In genomic region chr5:115133358-115134066, GRCm38 (mm10) we compare ENCODE assay signal across 9 mouse cellular contexts. TPM values are rescaled to one million over a fixed set of nuclear protein-coding genes. Genes with fewer than 3 reads are reported as not detected.
A peak's percentile ranks its signal among the peaks of the same experiment; 100 is the strongest.
DNase-seq lines count a peak whose midpoint lies in the region; ATAC-seq and TF ChIP-seq lines count a peak whose summit lies in the region.
"Had no signal": no experiment of that assay in that cellular context is flagged by ENCODE, and none has a peak within 500 bp of the region (broad histone marks: within the 10 kb centered on the region; RNA-seq: fewer than 3 reads in every experiment).

No protein-coding gene starts in this region.

- 0 out of 2 replicates have a peak, but pooled peaks cover 4% of the 10 kb centered on the region for H3K9me3 ChIP-seq in E14TG2a.4 (ENCODE audit: low read length)
- H3K9me3 ChIP-seq in heart, postnatal 0 days (replicated peaks; ENCODE audit: control insufficient read depth, low read length), result no peaks in the 10 kb centered on the region
- peaks cover 3% of the 10 kb centered on the region; the same call in 1 of the 2 replicates for H3K9me3 ChIP-seq in megakaryocyte, embryonic 14.5 days

- peak overlapping the region; percentile 77; the same call in 1 of the 2 replicates for H3K9ac ChIP-seq in heart, postnatal 0 days (replicated peaks; ENCODE audit: low read depth, low read length)

- no peak for TF ChIP-seq EP300 in heart, postnatal 0 days (IDR thresholded peaks at IDR 0.05; ENCODE audit: low read depth)

- DNase-seq in heart, adult 18-20 months, result peak; percentile 37 to 49
- DNase-seq in heart, adult 8-10 months (ENCODE audit: low spot score), result no peak
- DNase-seq in heart, postnatal 0 days (ENCODE audit: low spot score), result no peak
- no peak for DNase-seq in urinary bladder, postnatal 36 days (ENCODE audit: low spot score in 2 of 2)
- DNase-seq in T-cell, adult 2 months (ENCODE audit: low spot score), result no peak
- DNase-seq in thymus, postnatal 10 days (ENCODE audit: low spot score in 2 of 2), result no peak

- H3K27ac ChIP-seq in heart, postnatal 0 days (ENCODE audit: low read depth), result no peak overlapping the region

- H3K4me2 ChIP-seq in heart, postnatal 0 days (ENCODE audit: low read depth, low read length), result peak overlapping the region; percentile 100

- 70% methylated on average over 6 of the region's 6 CpGs for WGBS in heart, postnatal 0 days

- TF ChIP-seq CTCF in E14TG2a.4 (conservative IDR thresholded peaks at IDR 0.05; ENCODE audit: low read length), result no peak
- TF ChIP-seq CTCF in heart, postnatal 0 days (IDR thresholded peaks at IDR 0.05; ENCODE audit: low read depth), result no peak

- peaks cover 44% of the 10 kb centered on the region for H3K36me3 ChIP-seq in E14TG2a.4 (ENCODE audit: insufficient read depth, low read length)
- H3K36me3 ChIP-seq in heart, postnatal 0 days (replicated peaks; ENCODE audit: control insufficient read depth, insufficient read depth, low read length), result peaks cover 20% of the 10 kb centered on the region
- peaks cover 24% of the 10 kb centered on the region for H3K36me3 ChIP-seq in megakaryocyte, embryonic 14.5 days (replicated peaks; ENCODE audit: low read length)

- peaks cover 28% of the 10 kb centered on the region for H3K4me1 ChIP-seq in E14TG2a.4 (replicated peaks; ENCODE audit: low read depth, low read length)
- peaks cover 18% of the 10 kb centered on the region; the same call in 1 of the 2 replicates for H3K4me1 ChIP-seq in heart, postnatal 0 days (ENCODE audit: control insufficient read depth, insufficient read depth)
- H3K4me1 ChIP-seq in megakaryocyte, embryonic 14.5 days, result peaks cover 24% of the 10 kb centered on the region

- H3K27me3 ChIP-seq in E14TG2a.4 (ENCODE audit: insufficient read depth, low read length), result peaks cover 8% of the 10 kb centered on the region; the same call in 1 of the 2 replicates
- H3K27me3 ChIP-seq in heart, postnatal 0 days (ENCODE audit: control insufficient read depth, insufficient read depth, low read length), result 0 out of 2 replicates have a peak, but pooled peaks cover 3% of the 10 kb centered on the region
- peaks cover 12% of the 10 kb centered on the region for H3K27me3 ChIP-seq in megakaryocyte, embryonic 14.5 days (replicated peaks)
- H3K27me3 ChIP-seq: Patski had no signal

- H3K4me3 ChIP-seq in E14TG2a.4 (replicated peaks; ENCODE audit: low read length), result peak overlapping the region; percentile 88
- peak overlapping the region; percentile 96 for H3K4me3 ChIP-seq in heart, postnatal 0 days (ENCODE audit: low read depth, low read length)
- H3K4me3 ChIP-seq in megakaryocyte, embryonic 14.5 days (replicated peaks), result peak overlapping the region; percentile 95

- ATAC-seq in heart, postnatal 0 days (ENCODE audit: insufficient read depth, low read depth), result no peak

RNA-seq across cellular contexts. Expression of gene Unc119b, which starts 1.3 kb away (rescaled TPM):
- 10 to 100 TPM; 19.3 to 20.2 TPM for total RNA-seq in heart, adult 18-20 months (2021)
- 10 to 100 TPM; 11.8 to 18.5 (median 14.5) TPM for total RNA-seq in heart, adult 8-10 months (2022)
- 17.0 and 25.9 TPM in 2 replicates for total RNA-seq in heart, postnatal 0 days (2014; rRNA removed; ENCODE audit: low replicate concordance)
- 10.6 and 11.7 TPM in 2 replicates for polyA plus RNA-seq in heart, postnatal 0 days (2015; fragmentation: Nextera tagmentation; extraction: Ambion mirVana)
- 13.4 and 25.4 TPM in 2 replicates for polyA plus RNA-seq in megakaryocyte, embryonic 14.5 days (2012; ENCODE audit: insufficient read depth, low replicate concordance)

RNA-seq across cellular contexts. Expression of gene Acads, which starts 14.4 kb away (rescaled TPM):
- 100 to 1,000 TPM; 230 to 252 TPM for total RNA-seq in heart, adult 18-20 months (2021)
- total RNA-seq in heart, adult 8-10 months (2022), result 100 to 1,000 TPM; 225 to 279 (median 244) TPM
- total RNA-seq in heart, postnatal 0 days (2014; rRNA removed; ENCODE audit: low replicate concordance), result 266 and 288 TPM in 2 replicates
- 208 and 211 TPM in 2 replicates for polyA plus RNA-seq in heart, postnatal 0 days (2015; fragmentation: Nextera tagmentation; extraction: Ambion mirVana)
- polyA plus RNA-seq in megakaryocyte, embryonic 14.5 days (2012; ENCODE audit: insufficient read depth, low replicate concordance), result 34.8 and 43.5 TPM in 2 replicates

RNA-seq across cellular contexts. Expression of gene Mlec, which starts 24.5 kb away (rescaled TPM):
- total RNA-seq in heart, adult 18-20 months (2021), result 10 to 100 TPM; 81.5 to 82.4 TPM
- total RNA-seq in heart, adult 8-10 months (2022), result 10 to 100 TPM; 75.2 to 88.5 (median 78.8) TPM
- 68.4 and 74.8 TPM in 2 replicates for total RNA-seq in heart, postnatal 0 days (2014; rRNA removed; ENCODE audit: low replicate concordance)
- polyA plus RNA-seq in heart, postnatal 0 days (2015; fragmentation: Nextera tagmentation; extraction: Ambion mirVana), result 20.4 and 21.1 TPM in 2 replicates
- 69.9 and 84.4 TPM in 2 replicates for polyA plus RNA-seq in megakaryocyte, embryonic 14.5 days (2012; ENCODE audit: insufficient read depth, low replicate concordance)

RNA-seq across cellular contexts. Expression of gene Gm10401, which starts 35.4 kb away (rescaled TPM):
- total RNA-seq in heart, adult 18-20 months (2021), result not detected
- not detected for total RNA-seq in heart, adult 8-10 months (2022)
- not detected in 2 replicates for total RNA-seq in heart, postnatal 0 days (2014; rRNA removed; ENCODE audit: low replicate concordance)
- 13.3 and 14.4 TPM in 2 replicates for polyA plus RNA-seq in heart, postnatal 0 days (2015; fragmentation: Nextera tagmentation; extraction: Ambion mirVana)
- not detected in 2 replicates for polyA plus RNA-seq in megakaryocyte, embryonic 14.5 days (2012; ENCODE audit: insufficient read depth, low replicate concordance)
- polyA plus RNA-seq: Patski had no signal

Comparison
In these comparisons a context has a peak if more than half of its experiments do, and no peak if none do; other contexts are left out.
1. DNase-seq: peak in heart, adult 18-20 months (2 of 2); none in heart, adult 8-10 months (single experiment), heart, postnatal 0 days (single experiment), urinary bladder, postnatal 36 days (0 of 2), T-cell, adult 2 months (single experiment) and thymus, postnatal 10 days (0 of 2).
2. Peak in every context shown above with its lines, with median percentiles within 50 percentile points of each other: H3K4me3 ChIP-seq.